Mouse (Mus musculus) cerebellum, adult 2 months (tissue): Measurements from ENCODE around the gene Gtpbp8. TPM values are rescaled to one million over a fixed set of nuclear protein-coding genes. Genes with fewer than 3 reads are reported as not detected.

Source experiments
- DNase-seq, 2 experiments: peaks; one replicate each; pipeline ENCODE4 v3.0.0; 2021
- H3K27ac ChIP-seq: fragments of 200-500 bp; 2 replicates; pipeline ENCODE4 v1.5.1; 2012; ENCODE audit warnings: low read length, control low read depth, inconsistent platforms; ENCODE audit not compliant: insufficient read depth
- H3K27me3 ChIP-seq: fragments of 200-500 bp; 2 replicates; pipeline ENCODE4 v1.6.1; 2012; ENCODE audit warnings: inconsistent platforms, mild to moderate bottlenecking, low read length, moderate library complexity; ENCODE audit not compliant: control insufficient read depth, insufficient read depth
- H3K4me1 ChIP-seq: fragments of 200-500 bp; 2 replicates; pipeline ENCODE4 v1.6.1; 2011; ENCODE audit warnings: low read length; ENCODE audit not compliant: control insufficient read depth, insufficient read depth
- H3K4me3 ChIP-seq: fragments of 200-500 bp; replicated peaks from 2 replicates; pipeline ENCODE3; 2011; ENCODE audit warnings: mild to moderate bottlenecking, low read depth, low read length, control low read depth; ENCODE audit not compliant: insufficient read depth
- CTCF ChIP-seq: fragments of 200-500 bp; IDR thresholded peaks from 2 replicates; pipeline ENCODE4 v1.5.1; 2011; ENCODE audit warnings: low read depth, mild to moderate bottlenecking, control low read depth, low read length, moderate library complexity, borderline replicate concordance; ENCODE audit not compliant: insufficient read depth
- POLR2A ChIP-seq: fragments of 200-500 bp; IDR thresholded peaks from 2 replicates; pipeline ENCODE4 v1.6.1; 2011; ENCODE audit warnings: low read length, control low read depth, borderline replicate concordance; ENCODE audit not compliant: insufficient read depth
- WGBS: fragments of 180-500 bp; shearing (Covaris S2); methylation state at CpG from one replicate; pipeline ENCODE4 v1.1.7; 2018; 5-methylcytosine and 5-hydroxymethylcytosine counted together
- polyA plus RNA-seq: library from polyadenylated mRNA; depleted of rRNA; stranded (reverse); fragments of >200 nt; gene quantifications from 2 replicates; pipeline ENCODE4 v1.2.3, GENCODE M21; 2012

The Gtpbp8 gene
- polyA plus RNA-seq, 1 experiment = 19.2 TPM

GRCm38 (mm10) chr16:44724083-44724787 lies 21.9 kb downstream of the Gtpbp8 start, which contains the start of gene Nepro:
Gene Nepro (plus strand): TSS chr16:44724301.
- H3K4me1 ChIP-seq = peaks cover 2% of the 10 kb centered on the region; the same call in 1 of the 2 replicates
- under 1% methylated on average over 59 of the region's 64 CpGs for WGBS

GRCm38 (mm10) chr16:44722666-44723065 lies 23.5 kb downstream of the Gtpbp8 start:
- no peak for DNase-seq
- no peak for TF ChIP-seq CTCF
- H3K4me1 ChIP-seq = peaks cover 2% of the 10 kb centered on the region; the same call in 1 of the 2 replicates
- H3K4me3 ChIP-seq = no peak overlapping the region
- WGBS = 79% methylated on average over 2 of the region's 2 CpGs
- no peak overlapping the region for H3K27ac ChIP-seq
- no peaks in the 10 kb centered on the region for H3K27me3 ChIP-seq

More at GRCm38 (mm10) chr16:44724083-44724787, 21.9 kb downstream of the Gtpbp8 start, which contains the start of gene Nepro:
- no peaks in the 10 kb centered on the region for H3K27me3 ChIP-seq
- H3K4me3 ChIP-seq = peak within 1 kb of the TSS; percentile 80
- TF ChIP-seq POLR2A = peak; percentile 76; the same call in 1 of the 2 replicates
- TF ChIP-seq CTCF = no peak
- peak within 1 kb of the TSS; percentile 93 for H3K27ac ChIP-seq
- peak; percentile 94 to 99 for DNase-seq

- no peaks in the 10 kb centered on the region for H3K27me3 ChIP-seq
- peaks cover 15% of the 10 kb centered on the region; the same call in 1 of the 2 replicates for H3K4me1 ChIP-seq
- WGBS = 60% methylated on average over 3 of the region's 3 CpGs
- H3K27ac ChIP-seq = no peak overlapping the region
- no peak for DNase-seq
- TF ChIP-seq POLR2A = no peak
- TF ChIP-seq CTCF = peak; percentile 27; the same call in 1 of the 2 replicates
- no peak overlapping the region for H3K4me3 ChIP-seq
Observed at GRCm38 (mm10) chr16:44720518-44720917, 25.6 kb downstream of the Gtpbp8 start.

GRCm38 (mm10) chr16:44719349-44719748 lies 26.8 kb downstream of the Gtpbp8 start:
- no peak for DNase-seq
- Histone ChIP-seq H3K4me3 (no peak overlapping the region), H3K27ac (no peak overlapping the region), H3K27me3 (no peaks in the 10 kb centered on the region), H3K4me1 (peaks cover 12% of the 10 kb centered on the region; the same call in 1 of the 2 replicates)
- WGBS = 54% methylated on average over 7 of the region's 7 CpGs
- no peak for TF ChIP-seq POLR2A
- TF ChIP-seq CTCF = no peak

- TF ChIP-seq CTCF (peak; percentile 20; the same call in 1 of the 2 replicates), POLR2A (no peak)
- Histone ChIP-seq H3K27me3 (no peaks in the 10 kb centered on the region), H3K4me3 (no peak overlapping the region), H3K4me1 (peaks cover 12% of the 10 kb centered on the region; the same call in 1 of the 2 replicates), H3K27ac (no peak overlapping the region)
- 72% methylated on average over 2 of the region's 2 CpGs for WGBS
- DNase-seq = no peak
Observed at GRCm38 (mm10) chr16:44717838-44718237, 28.3 kb downstream of the Gtpbp8 start.

GRCm38 (mm10) chr16:44717141-44717634 lies 29.0 kb downstream of the Gtpbp8 start:
- no peak for DNase-seq
- TF ChIP-seq CTCF (no peak), POLR2A (no peak)
- H3K4me1 ChIP-seq = peaks cover 12% of the 10 kb centered on the region; the same call in 1 of the 2 replicates
- 31% methylated on average over 2 of the region's 2 CpGs for WGBS
- H3K27me3 ChIP-seq = no peaks in the 10 kb centered on the region
- H3K27ac ChIP-seq = peak overlapping the region; percentile 67; the same call in 1 of the 2 replicates
- H3K4me3 ChIP-seq = no peak overlapping the region

GRCm38 (mm10) chr16:44716305-44717140 lies 29.6 kb downstream of the Gtpbp8 start:
- peaks cover 12% of the 10 kb centered on the region; the same call in 1 of the 2 replicates for H3K4me1 ChIP-seq
- DNase-seq = peak; percentile 69 to 85
- H3K4me3 ChIP-seq = peak overlapping the region; percentile 11
- TF ChIP-seq POLR2A (no peak), CTCF (peak; percentile 43; the same call in 1 of the 2 replicates)
- H3K27ac ChIP-seq = peak overlapping the region; percentile 76
- H3K27me3 ChIP-seq = no peaks in the 10 kb centered on the region
- 7% methylated on average over 10 of the region's 10 CpGs for WGBS
